Mouse (Mus musculus) thymus, postnatal 36 days (tissue): ENCODE measurements around the gene Myo1g.
A peak's percentile ranks its signal among the peaks of the same experiment; 100 is the strongest.

ENCODE experiments used
- DNase-seq, 2 experiments: peaks; one replicate each; pipeline ENCODE4 v3.0.0; 2022; ENCODE audit warnings: mixed read lengths in 2 of 2

Gene Myo1g

DNA sequence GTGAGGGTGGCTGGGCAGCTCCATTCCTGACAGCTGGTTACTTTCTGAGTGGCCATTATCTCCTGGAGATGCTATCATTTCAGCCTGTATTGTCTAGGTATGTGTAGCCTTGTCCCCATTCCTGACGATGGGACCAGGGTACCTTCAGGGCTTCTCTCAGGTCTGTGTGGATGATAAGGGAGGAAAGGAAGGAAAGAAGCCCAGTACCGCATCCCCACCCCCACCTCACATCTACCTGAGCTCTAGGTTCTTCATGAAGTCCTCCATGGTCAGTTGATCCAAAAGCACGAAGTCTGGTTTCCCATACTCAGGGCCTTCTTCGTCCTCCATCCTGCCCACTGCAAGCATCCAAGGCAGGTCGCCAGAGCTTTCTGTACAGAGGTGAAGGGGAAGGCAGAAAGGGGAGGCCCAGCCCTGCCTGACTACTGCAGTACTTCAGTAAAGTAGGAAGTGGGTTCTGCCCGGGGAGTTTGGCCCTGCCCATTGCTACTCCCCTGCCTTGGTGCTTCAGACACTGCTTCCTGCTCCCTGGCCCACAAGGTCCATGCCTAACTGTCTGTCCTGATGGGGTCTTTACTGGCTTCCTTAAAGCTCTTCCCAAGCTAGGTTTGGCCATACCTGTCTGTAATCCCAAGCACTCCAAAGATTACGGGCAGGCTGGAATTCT is at the start of gene Myo1g:
TSS of gene Myo1g (minus strand) at position 459 of the 667 bp plus-strand sequence.
- peak; percentile 75 to 80 for DNase-seq

DNA sequence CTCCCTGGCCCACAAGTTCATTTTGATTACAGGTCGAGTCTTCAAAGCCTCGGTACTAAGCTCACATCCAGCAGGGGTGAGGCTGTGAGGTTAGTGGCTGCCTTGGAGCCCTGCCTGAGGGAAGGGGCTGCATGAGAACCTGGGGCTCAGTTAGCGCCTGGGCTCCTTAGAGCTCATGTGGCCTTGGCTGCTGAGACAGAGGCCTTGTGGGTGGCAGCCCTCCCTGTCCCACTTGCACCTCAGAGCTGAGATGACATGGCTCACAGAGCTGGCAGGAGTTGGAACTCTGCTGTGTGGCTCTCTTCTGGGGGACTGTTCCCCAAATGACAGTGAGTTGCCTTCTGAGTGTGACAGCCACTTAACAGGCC is 48.6 kb upstream of the Myo1g start:
- DNase-seq = no peak

DNA sequence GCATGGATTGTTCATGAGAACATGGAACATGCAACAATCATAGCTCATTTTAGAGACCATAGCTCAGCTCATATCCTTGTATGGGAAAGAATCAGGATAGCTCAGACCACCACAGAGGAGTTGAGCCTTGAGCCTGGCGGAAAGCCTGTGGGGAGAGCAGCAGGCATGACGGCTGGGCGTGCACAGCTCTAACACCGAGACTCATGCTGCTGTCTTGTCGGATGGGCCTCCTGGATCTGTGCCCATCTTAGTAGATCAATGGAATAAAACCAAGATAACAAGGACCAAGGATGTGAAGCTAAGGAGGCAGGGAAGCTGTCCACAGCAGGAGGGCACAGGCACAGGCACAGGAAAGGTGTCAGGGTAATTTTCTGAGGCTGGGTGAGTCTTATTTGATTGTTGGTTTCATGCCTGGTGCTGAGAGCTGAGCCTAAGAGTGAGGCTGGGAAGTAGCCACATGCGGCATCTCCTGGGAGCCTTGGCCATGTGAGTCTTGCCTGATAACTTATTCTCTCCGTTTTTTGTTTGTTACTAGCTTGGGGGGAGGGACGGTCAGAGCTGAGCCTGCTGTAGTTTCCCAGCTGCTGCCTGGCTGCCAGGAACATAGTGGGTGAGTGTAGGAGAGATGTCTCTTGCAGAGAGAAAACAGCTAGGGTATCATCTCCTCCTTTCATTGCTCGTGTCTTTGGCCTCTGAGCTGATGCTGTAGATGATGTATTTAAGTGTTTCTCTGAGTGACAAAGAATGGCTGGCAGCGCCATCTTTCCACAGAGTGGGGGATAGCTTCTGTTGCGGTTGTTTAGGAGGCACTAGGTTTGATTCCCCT is 48.0 kb upstream of the Myo1g start:
- no peak for DNase-seq

DNA sequence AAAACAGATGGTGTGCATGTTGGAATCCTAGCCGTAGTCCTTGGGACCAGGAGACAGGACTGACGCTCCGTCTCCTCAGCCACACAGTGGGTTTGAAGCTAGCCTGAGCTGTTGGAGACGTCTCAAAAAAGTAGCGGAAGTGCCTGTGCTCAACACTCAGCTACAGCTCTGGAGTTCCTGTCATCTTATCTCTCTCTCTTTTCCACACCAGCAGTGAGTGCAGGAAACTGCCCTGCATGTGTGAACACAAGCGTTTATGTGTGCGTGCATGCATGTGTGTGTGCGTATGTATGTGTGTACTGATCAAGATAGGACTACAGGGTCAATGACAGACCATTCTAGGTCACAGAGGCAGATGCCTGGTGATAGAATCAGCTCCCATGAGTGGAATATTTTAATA is 47.2 kb upstream of the Myo1g start:
- DNase-seq = no peak

DNA sequence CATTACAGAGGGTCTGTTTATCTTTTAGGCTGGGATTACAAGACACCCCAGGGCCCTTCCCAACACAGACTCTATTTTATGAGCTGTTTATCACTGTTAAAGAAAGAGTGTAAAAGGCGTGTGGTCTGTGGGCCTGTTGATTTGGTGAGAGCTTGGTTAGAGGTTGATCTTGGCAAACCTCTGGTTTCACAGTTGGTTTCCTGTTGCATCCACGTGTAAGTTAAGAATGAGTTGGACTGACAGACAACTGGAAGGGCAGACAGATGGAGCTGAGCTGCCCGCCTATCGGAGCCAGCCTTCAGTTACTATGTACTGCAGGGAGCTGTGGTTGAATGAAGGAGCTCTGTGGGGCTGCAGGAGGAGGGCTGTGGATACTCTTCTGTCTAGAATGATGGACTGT is 45.7 kb upstream of the Myo1g start:
- no peak for DNase-seq

DNA sequence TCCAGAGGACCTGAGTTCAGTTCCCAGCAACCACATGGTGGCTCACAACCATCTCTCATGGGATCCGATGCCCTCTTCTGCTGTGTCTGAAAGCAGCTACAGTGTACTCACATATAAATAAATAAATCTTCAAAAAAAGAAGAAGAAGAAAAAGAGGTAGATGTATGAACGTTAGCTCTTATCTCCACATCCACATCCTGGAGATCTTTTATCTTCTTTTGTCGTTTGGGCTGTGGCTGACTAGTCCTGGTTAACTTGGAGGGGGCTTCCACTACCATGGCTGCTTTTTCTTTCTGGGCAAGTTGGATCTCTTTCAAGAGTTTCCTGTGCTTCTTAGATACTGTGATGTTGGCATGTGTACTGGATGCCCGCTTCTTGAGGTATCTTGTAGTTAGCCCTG is 42.4 kb upstream of the Myo1g start:
- DNase-seq = no peak

DNA sequence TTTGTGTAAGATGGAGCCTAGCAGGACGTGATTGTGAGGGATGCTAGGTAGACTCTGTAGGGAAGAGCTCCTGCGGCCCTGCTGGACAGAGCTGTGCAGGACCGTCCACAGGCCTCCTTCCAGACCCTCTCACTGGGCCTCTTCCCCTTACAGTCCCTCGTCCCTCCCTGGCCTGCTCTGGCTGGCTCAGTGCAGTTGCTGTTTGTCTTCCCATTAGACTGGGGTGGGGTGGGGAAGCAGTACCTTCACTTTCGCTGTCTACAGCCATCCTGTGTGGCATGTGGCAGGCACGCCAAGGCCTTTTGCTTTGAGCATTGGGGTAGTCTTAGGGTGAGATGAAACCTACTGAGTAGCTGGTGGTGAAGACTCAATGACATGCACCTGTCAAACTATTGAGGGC is 41.6 kb upstream of the Myo1g start:
- DNase-seq = peak; percentile 49 to 61

DNA sequence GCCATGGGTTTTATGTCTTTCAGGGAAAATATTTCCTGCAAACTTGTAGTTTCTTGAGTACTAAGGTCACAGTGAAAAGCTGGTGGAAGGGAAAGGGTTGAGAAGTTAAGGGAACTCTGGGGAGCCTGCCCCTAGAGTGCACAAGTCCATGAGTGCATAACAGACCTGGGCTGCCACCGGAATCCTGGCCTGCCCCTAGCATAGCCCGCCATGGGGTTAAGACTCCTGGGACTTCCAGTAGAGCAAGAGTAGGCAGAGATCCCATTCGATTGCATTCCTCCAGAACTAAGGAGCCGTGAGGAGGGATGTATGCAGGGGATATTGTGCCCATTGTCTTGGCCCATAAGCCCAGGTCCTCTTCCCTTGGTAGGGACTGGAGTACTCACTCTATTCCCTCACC is 40.7 kb upstream of the Myo1g start:
- peak; percentile 41 to 50 for DNase-seq

DNA sequence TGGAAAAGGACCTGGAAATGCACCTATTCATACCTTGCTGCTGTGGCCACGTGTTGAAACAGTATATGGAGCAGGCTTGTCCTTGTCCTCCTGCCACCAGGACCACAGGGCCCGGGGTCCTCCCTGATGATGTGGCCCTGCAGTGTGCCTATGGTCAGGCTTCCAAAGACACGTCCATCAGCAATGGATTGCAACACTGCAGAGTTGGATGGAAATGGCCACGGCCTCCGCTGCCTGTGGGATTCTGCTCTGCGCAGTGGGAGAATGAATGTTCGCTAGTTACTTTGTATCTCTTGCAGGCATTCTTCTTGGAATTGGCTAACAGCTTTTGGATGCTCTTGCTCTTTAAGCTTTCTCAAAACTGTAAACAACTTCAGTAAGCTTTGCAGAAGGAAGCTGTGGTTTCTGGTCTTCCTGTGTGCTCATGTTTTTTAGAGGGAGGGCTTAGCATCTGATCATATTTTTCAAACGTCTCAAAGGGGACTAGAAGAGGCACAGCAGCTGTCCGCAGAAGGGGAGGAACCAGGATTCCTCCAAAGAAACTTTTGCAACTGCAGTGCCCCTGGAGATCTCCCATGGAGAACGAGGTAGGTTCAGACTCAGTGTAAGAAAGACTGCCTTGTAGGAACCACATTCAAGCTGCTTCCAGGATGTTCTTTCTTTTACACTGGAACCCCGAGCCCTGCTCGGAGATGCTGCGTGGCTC is 40.0 kb upstream of the Myo1g start:
- peak; percentile 57 for DNase-seq

DNA sequence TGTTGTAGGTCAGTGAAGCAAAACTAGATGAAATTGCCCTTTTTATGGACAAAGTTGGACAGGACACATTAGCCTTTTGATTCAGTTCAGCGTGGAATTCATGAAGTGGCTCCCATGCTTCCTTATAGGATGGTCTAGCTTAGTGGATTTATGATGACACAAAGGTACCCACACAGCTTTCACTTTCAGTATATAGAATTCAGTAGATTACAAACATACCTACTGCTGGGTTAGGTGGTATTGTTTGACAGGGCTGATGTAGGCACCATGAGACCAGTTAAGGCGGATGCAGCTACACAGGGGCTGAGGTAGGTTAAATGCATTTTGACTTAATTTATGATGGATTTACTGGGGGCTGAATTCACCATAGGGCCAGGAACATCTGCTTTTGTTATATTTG is 39.2 kb upstream of the Myo1g start:
- no peak for DNase-seq

DNA sequence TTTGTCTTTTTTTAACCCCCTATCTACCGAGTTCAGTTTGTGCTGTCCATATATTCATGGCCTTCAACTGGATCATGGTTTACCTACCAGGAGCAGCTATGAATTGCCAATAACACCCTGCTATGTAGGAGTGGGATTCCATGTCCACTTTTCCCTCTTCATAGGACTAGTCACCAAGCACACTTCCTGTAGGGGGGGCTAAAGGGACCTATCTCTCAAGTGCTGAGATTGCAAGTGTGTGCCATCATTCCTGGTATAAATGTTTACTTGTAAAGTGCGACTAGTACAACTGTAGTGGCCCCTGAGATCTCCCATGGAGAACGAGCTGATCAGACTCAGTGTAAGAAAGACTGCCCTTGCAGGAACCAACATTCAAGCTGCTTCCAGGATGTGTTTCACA is 37.5 kb upstream of the Myo1g start:
- DNase-seq = no peak

DNA sequence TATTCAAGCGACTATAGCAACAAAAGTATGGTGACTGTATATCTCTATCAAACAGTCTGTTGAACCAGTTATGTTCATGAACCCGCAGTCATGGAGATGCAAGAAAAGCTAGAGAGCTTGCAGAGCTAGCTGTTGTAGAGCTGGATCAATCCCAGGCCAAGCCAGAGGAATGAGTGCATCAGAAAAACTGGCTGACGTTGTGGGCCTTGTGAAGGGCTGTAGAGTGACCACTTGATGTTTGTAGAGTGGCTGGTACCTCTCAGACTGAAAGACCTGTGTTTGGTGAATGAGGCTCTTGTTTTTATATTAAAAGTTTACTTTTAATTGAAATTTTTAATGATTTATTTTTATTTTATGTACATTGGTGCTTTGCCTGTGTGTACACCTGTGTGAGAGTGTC is 29.4 kb upstream of the Myo1g start:
- no peak for DNase-seq

DNA sequence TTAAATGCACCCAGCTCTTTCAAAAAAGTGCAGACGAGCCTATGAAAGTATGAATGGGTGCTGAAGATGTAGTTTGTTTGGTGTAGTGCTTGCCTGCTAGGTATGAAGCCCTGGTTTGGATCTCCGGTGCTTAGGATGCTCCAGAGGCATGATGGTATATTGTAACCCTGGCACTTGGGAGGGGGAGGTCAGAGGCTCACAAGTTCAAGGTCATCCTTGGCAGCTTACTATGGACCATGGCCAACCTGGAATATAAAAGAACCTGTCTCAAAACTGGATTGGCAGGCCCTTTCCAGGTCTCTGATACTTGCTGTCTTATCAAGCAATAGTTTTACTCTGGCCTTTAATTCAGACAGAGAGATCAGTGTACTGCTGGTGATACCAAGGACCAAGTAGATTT is 29.0 kb upstream of the Myo1g start:
- DNase-seq = no peak

DNA sequence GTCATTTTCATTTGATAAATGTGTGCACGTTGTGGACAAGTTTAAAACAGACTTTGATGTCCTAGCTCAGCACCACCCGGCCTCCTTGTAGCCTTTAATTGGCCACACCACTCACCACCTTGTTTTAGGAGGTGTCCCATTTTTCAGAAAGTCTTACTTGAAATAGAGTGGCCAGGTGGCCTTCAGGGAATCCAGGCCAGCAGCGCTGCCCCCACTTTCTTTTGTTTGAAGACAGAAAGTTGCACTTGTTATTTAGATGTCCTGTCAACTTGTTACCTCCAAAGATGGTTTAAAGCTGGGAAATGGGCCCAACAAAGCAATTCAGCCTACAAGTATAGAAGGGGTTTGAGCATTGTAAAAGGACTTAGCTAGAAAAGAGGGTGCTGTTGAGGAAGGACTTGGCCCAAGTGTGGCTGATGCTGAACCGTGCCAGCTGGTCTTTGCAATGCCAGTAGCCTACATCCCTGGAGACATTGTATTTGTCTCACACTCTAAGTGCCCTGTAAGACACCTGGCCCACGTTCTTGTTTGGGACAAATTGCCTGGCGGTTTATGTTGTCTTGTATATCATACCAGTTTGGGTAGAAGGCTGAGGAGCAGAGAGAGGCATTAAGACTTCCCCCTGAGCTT is 27.0 kb upstream of the Myo1g start:
- no peak for DNase-seq

DNA sequence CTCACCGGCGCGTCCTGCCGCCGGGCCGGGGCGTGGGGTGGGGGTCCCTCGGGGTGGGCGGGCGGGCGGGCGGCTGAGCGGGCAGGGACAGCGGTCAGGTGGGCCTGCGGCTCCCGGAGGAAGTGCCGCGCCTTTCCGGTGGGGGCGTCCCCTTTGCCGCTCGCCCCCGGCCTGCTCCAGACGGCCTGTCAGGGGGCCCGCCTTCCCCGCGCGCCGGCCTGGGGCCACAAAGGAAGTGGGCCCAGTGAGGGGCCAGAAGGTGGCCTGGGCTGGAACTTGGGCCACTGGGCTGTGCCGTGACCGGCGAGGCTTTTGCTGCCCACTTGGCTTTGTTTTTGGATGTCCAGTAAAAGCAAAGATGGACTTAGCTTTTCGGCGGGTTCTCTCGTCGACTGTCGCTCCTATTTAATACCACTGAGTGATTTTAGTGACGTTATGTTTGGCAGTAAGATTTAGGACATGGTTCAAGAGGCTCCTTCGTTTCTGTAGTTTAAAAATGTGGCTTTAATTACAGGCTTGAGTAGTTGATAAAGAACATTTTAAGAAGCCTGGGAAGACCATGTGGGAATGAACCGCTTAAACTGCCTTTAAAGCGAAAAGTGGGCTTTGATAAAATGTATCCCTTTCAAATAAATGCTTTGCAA is 26.4 kb upstream of the Myo1g start:
- peak; percentile 75 to 85 for DNase-seq

DNA sequence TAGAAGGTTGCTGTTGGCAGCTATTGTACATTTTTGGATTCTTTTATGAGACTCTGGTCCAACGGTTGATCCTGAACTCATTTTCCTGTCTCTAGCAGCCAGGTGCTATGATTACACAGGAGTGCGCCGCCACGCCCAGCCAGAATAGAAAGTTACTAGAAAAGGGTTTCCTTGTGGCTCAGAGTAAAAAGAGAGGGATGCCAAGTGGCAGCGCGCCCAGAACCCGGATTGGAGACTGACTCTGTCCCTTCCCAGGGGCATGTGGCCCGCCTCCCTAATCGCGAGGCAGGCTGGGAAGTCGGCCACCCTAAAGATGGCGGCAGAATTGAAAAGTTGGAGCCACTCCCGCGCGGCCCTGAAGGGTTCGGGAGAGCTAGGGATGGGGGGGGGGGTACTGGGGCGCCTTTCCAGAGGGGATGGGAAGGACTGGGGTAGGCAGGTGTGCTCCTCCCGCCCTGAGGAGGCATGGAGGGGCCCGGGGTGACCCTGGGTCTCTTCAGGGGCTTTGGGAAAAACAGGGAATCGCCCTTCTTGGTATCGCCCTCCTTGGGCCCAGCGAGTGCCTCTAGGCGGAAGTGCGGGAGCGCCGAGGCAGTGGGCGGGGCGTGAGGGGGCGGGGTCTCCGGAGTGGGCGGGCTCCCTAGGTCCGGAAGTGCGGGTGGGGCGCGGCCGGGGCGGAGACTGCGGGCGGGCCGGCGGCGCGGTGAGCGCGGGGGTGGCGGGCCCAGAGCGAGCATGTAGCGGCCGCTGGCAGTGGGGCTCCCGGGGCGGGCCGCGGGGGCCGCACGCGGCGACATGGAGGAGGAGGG is 25.6 kb upstream of the Myo1g start, which contains the start of gene Ccm2:
TSS of gene Ccm2 (plus strand) at position 683 of the 809 bp plus-strand sequence.
- peak; percentile 92 to 93 for DNase-seq

DNA sequence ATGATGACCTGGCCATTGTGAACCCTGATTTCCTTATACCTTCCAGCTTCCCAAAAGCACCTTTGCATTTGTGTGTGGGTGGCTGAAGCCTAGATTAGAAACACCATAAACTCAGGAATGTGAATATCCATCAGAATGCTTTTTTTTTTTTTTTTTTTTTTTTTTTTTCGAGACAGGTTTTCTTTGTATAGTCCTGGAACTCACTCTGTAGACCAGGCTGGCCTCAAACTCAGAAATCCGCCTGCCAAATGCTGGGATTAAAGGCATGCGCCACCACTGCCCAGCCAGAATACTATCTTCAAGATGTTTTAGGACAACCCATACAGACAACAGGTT is 25.1 kb upstream of the Myo1g start:
- no peak for DNase-seq

DNA sequence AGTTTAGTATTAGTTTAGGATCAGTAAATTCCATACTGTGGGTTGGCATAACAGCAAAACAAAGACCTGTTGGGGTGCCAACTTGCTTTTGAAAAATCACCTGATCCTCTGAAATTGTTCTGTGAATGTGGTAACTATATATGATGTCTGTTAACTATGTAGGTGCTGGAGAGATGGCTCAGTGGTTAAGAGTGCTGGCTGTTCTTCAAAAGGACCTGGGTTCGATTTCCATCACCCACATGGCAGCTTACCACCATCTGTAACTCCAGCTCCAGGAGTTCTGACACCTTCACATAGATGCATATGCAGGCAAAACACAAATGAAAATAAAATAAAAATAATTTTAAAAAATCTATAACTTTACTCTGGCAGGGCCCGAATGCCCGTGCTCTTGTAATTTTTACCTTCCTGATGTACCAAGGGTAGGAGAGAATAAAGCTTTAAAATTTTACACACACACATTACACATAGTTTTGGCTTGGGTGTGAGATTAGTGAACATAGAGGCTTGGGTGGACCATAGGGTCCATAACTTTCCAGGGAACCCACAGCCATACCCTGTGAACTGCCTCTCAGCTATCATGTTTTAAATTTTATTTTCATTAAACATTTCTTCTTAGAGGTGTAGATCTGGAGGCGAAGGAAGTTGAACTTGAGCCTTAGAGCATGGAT is 24.6 kb upstream of the Myo1g start:
- DNase-seq = no peak

DNA sequence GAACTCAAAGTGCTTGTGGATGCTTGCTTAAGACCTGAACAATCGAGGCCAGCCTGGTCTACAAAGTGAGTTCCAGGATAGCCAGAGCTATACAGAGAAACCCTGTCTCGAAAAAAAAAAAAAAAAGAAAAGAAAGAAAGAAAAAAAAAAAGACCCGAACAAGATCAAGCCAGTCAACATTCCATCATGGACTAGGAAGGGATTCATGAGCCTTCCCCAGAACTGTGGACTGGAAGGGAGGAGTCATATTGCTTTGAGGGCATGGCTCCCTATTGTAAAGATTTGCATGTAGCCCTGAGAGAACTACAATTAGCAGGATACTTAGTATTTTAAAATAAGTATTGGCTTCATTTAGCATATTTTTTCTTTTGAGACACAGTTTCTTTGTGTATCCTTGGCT is 23.9 kb upstream of the Myo1g start:
- DNase-seq = no peak

DNA sequence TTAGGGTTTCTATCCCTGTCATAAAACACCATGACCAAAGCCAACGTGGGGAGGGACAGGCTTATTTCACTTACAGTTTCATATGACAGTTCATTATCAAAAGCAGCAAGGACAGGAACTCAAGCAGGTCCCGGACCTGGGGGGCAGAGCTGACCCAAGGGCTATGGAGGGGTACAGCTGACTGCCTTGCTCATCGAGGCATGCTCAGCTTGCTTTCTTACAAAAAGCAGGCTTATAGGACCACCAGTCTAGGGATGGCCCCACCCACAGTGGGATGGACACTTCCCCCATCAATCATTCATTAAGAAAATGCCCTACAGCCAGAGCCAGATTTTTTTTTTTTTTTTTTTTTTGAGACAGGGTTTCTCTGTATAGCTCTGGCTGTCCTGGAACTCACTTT is 10.0 kb upstream of the Myo1g start:
- DNase-seq = peak in 1 of 2 experiments; percentile 6

DNA sequence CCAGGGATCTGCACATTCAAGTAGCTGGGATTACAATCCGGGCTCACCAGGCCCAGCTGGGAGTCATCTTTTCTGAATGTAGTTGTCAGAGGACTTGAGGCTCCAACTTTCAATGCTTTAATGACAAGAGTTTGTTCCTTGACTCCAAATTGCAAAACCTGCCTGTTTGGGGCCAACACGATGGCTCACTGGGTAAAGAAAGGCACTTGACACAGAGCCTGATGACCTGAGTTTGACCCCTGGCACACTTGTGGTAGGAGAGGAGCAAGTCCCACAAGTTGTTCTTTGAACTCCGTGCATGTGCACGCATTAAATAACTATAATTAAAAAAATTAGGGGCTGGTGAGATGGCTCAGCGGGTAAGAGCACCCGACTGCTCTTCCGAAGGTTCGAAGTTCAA is 9.2 kb upstream of the Myo1g start:
- no peak for DNase-seq
